Mouse (Mus musculus): ENCODE data around the gene Med22. TPM values are rescaled to one million over a fixed set of nuclear protein-coding genes. Genes with fewer than 3 reads are reported as not detected.
A peak's percentile ranks its signal among the peaks of the same experiment; 100 is the strongest.

Med22 gene
- polyA plus RNA-seq, 1 experiment from 2014 or later, result 129 TPM

DNA sequence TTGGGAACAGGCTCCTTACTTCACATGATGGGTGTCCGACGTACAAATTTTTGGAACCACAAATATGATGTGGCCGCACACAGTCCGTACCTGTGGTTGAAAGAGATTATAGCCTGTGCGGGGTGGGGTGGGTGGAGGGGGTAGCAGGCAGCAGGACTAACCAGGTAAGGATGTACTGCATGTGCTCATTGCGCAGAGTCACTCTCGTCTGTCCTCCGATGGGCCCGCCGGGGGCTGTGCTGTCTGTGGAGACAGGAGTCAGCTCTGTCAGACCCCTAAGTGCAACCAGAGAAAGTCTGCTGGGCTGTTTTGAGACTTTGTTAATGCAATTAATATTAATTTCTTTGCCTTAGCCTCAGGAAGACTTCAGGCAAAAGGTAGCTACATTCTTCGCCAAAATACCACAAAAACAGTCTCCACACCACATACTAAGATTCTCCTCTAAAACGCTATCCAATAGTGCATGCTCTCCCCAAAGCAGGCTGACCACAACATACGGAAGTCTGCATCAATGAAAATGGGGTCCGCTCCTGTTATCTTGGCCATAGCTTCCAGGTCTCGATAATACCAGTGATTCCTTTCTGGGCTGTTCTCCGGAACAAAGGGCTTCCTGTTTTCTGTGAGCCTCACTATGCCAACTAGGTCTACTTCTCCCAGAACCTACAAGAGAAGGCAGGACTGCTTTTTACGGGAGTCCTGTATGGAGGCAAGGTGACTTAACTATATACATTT is 3.1 kb upstream of the Med22 start:
- Histone ChIP-seq H3K9ac (no peak overlapping the region), H3K4me1 (replicated peaks) (peaks cover 64% of the 10 kb centered on the region), H3K9me3 (no peaks in the 10 kb centered on the region), H3K27ac (replicated peaks) (no peak overlapping the region), H3K27me3 (no peaks in the 10 kb centered on the region), H3K36me3 (peaks cover 43% of the 10 kb centered on the region), H3K4me3 (no peak overlapping the region), H3K4me2 (no peak overlapping the region)
- 83% methylated on average over 17 of the region's 17 CpGs for whole genome bisulfite sequencing
- no peak for ATAC-seq (ENCODE audit: low read depth)

DNA sequence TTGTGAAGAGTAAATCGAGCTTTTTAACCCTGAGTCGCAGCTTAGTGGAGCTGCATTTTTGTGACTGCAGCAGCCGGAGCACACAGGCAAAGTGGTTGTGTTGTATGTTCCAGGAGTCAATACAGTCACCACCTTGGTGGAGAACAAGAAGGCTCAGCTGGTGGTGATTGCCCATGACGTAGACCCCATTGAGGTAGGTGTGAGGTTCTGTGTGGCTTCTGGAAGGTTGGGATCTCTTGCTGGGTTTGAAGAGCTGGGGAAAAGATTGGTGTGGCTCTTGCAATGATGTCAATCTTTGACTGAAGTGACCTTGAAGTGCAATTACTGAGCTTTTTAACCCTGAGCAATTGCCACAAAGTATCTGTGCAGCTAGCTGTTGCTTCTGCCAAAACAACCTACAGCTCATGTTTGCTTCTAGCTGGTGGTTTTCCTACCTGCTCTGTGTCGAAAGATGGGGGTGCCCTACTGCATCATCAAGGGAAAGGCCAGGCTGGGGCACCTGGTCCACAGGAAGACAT is 1.8 kb upstream of the Med22 start:
- Histone ChIP-seq H3K27ac (replicated peaks) (0 out of 2 replicates have a peak overlapping the region, but pooled peaks have one; percentile 93), H3K9ac (peak overlapping the region; percentile 99), H3K4me2 (peak overlapping the region; percentile 100), H3K9me3 (no peaks in the 10 kb centered on the region), H3K27me3 (no peaks in the 10 kb centered on the region), H3K36me3 (peaks cover 48% of the 10 kb centered on the region), H3K4me1 (replicated peaks) (peaks cover 64% of the 10 kb centered on the region), H3K4me3 (peak overlapping the region; percentile 96)
- WGBS, result 74% methylated on average over 5 of the region's 5 CpGs
- ATAC-seq (ENCODE audit: low read depth), result no peak

DNA sequence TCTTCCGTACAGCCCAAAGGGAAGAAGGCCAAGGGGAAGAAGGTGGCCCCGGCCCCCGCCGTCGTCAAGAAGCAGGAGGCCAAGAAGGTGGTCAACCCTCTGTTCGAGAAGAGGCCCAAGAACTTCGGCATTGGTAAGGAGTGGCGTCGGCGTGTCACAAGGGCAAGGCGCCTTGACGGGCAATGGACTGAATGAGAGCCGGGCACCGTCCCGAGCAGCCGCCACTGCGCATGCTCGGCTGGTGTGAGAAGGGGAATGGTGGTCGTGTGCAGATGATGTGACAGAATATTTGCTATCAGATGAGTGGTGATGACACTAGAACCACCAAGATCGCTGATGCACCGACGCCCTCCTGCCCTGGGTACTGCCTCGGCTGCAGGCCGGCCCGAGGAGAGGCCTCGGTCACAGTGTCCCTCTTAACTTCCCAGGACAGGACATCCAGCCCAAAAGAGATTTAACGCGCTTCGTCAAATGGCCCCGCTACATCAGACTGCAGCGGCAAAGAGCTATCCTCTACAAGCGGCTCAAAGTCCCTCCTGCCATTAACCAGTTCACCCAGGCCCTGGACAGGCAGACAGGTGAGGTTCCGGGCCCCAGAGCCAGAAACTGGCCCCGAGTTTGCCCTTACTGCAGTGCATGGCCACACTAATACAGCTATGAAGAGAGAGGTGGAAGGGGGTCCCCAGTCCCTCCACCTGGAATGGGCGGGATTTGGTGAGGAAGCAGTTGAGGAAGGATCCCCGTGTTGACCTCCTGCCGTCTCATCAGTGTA is 703 bp upstream of the Med22 start:
- WGBS, result under 1% methylated on average over 37 of the region's 37 CpGs
- peak; percentile 57 for ATAC-seq (ENCODE audit: low read depth)
- peak overlapping the region; percentile 99 for H3K9ac ChIP-seq
- H3K4me2 ChIP-seq, result peak overlapping the region; percentile 100
- H3K27ac ChIP-seq (replicated peaks), result peak overlapping the region; percentile 93
- peaks cover 59% of the 10 kb centered on the region for H3K36me3 ChIP-seq
- peaks cover 61% of the 10 kb centered on the region for H3K4me1 ChIP-seq (replicated peaks)
- H3K9me3 ChIP-seq, result no peaks in the 10 kb centered on the region
- no peaks in the 10 kb centered on the region for H3K27me3 ChIP-seq
- peak overlapping the region; percentile 96 for H3K4me3 ChIP-seq

DNA sequence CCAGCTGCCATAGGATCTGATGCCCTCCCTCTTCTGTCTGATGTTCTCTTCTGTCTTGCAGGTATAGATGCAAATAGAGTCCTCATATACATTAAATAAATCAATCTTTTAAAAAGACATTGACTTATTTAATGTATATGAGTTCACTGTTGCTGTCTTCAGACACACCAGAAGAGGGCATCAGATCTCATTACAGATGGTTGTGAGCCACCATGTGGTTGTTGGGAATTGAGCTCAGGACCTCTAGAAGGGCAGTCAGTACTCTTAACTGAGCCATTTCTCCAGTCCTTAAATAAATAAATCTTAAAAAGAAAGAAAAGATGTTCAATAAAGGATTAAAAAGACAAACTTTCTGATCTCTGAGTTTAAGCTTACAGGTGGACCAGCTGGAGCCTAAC is 1.1 kb downstream of the Med22 start:
- Histone ChIP-seq H3K4me3 (peak overlapping the region; percentile 96), H3K9ac (peak overlapping the region; percentile 90), H3K27ac (replicated peaks) (peak overlapping the region; percentile 83; the same call in 1 of the 2 replicates), H3K4me1 (replicated peaks) (peaks cover 46% of the 10 kb centered on the region), H3K9me3 (no peaks in the 10 kb centered on the region), H3K27me3 (no peaks in the 10 kb centered on the region), H3K4me2 (peak overlapping the region; percentile 89), H3K36me3 (peaks cover 72% of the 10 kb centered on the region)
- no peak for ATAC-seq (ENCODE audit: low read depth)

GRCm38 (mm10) chr2:26908710-26909386 is 1.6 kb downstream of the Med22 start:
- no peaks in the 10 kb centered on the region for H3K27me3 ChIP-seq
- peaks cover 70% of the 10 kb centered on the region for H3K36me3 ChIP-seq

GRCm38 (mm10) chr2:26907109-26907508 is 3.4 kb downstream of the Med22 start:
- Histone ChIP-seq H3K9me3 (no peaks in the 10 kb centered on the region), H3K4me2 (no peak overlapping the region), H3K27me3 (no peaks in the 10 kb centered on the region), H3K36me3 (peaks cover 53% of the 10 kb centered on the region), H3K9ac (0 out of 2 replicates have a peak overlapping the region, but pooled peaks have one; percentile 90), H3K4me1 (replicated peaks) (peaks cover 50% of the 10 kb centered on the region), H3K27ac (replicated peaks) (no peak overlapping the region), H3K4me3 (no peak overlapping the region)
- no peak for ATAC-seq (ENCODE audit: low read depth)
- 62% methylated on average over 4 of the region's 4 CpGs for WGBS

More at GRCm38 (mm10) chr2:26908710-26909386, 1.6 kb downstream of the Med22 start:
- WGBS, result 87% methylated on average over 18 of the region's 18 CpGs
- peaks cover 49% of the 10 kb centered on the region for H3K4me1 ChIP-seq (replicated peaks)
- no peaks in the 10 kb centered on the region for H3K9me3 ChIP-seq
- peak overlapping the region; percentile 90 for H3K9ac ChIP-seq
- no peak for ATAC-seq (ENCODE audit: low read depth)
- no peak overlapping the region for H3K27ac ChIP-seq (replicated peaks)
- peak overlapping the region; percentile 89 for H3K4me2 ChIP-seq
- H3K4me3 ChIP-seq, result peak overlapping the region; percentile 96

- no peak for ATAC-seq (ENCODE audit: low read depth)
- no peak overlapping the region for H3K9ac ChIP-seq
- H3K36me3 ChIP-seq, result peaks cover 46% of the 10 kb centered on the region
- H3K27me3 ChIP-seq, result no peaks in the 10 kb centered on the region
- H3K4me1 ChIP-seq (replicated peaks), result peaks cover 50% of the 10 kb centered on the region
- 88% methylated on average over 3 of the region's 3 CpGs for WGBS
- no peak overlapping the region for H3K4me2 ChIP-seq
- H3K9me3 ChIP-seq, result no peaks in the 10 kb centered on the region
- no peak overlapping the region for H3K4me3 ChIP-seq
- no peak overlapping the region for H3K27ac ChIP-seq (replicated peaks)
Measured at GRCm38 (mm10) chr2:26906431-26906830, 4.0 kb downstream of the Med22 start.

- 93% methylated on average over 2 of the region's 2 CpGs for WGBS
- Histone ChIP-seq H3K36me3 (peaks cover 45% of the 10 kb centered on the region), H3K4me3 (no peak overlapping the region), H3K27ac (replicated peaks) (no peak overlapping the region), H3K27me3 (no peaks in the 10 kb centered on the region), H3K9me3 (no peaks in the 10 kb centered on the region), H3K4me1 (replicated peaks) (peaks cover 55% of the 10 kb centered on the region), H3K4me2 (no peak overlapping the region), H3K9ac (no peak overlapping the region)
- ATAC-seq (ENCODE audit: low read depth), result no peak
Measured at GRCm38 (mm10) chr2:26905936-26906335, 4.5 kb downstream of the Med22 start.

- Histone ChIP-seq H3K9me3 (no peaks in the 10 kb centered on the region), H3K9ac (peak overlapping the region; percentile 74), H3K36me3 (peaks cover 59% of the 10 kb centered on the region), H3K27ac (replicated peaks) (peak overlapping the region; percentile 90), H3K4me1 (replicated peaks) (peaks cover 43% of the 10 kb centered on the region), H3K4me3 (peak overlapping the region; percentile 90), H3K4me2 (peak overlapping the region; percentile 86), H3K27me3 (no peaks in the 10 kb centered on the region)
- WGBS, result 10% methylated on average over 7 of the region's 7 CpGs
- ATAC-seq (ENCODE audit: low read depth), result no peak
Measured at GRCm38 (mm10) chr2:26903311-26903710, 7.2 kb downstream of the Med22 start.

GRCm38 (mm10) chr2:26902467-26903220 is 7.8 kb downstream of the Med22 start, which contains the start of gene Surf6:
Gene Surf6 (minus strand): TSS chr2:26902879.
- ATAC-seq (ENCODE audit: low read depth), result peak; percentile 96
- H3K9me3 ChIP-seq, result no peaks in the 10 kb centered on the region
- peak within 1 kb of the TSS; percentile 86 for H3K4me2 ChIP-seq
- WGBS, result under 1% methylated on average over 41 of the region's 41 CpGs
- H3K36me3 ChIP-seq, result peaks cover 59% of the 10 kb centered on the region
- H3K27ac ChIP-seq (replicated peaks), result peak within 1 kb of the TSS; percentile 90
- H3K27me3 ChIP-seq, result no peaks in the 10 kb centered on the region
- H3K4me1 ChIP-seq (replicated peaks), result peaks cover 36% of the 10 kb centered on the region
- peak within 1 kb of the TSS; percentile 74 for H3K9ac ChIP-seq
- peak within 1 kb of the TSS; percentile 90 for H3K4me3 ChIP-seq

DNA sequence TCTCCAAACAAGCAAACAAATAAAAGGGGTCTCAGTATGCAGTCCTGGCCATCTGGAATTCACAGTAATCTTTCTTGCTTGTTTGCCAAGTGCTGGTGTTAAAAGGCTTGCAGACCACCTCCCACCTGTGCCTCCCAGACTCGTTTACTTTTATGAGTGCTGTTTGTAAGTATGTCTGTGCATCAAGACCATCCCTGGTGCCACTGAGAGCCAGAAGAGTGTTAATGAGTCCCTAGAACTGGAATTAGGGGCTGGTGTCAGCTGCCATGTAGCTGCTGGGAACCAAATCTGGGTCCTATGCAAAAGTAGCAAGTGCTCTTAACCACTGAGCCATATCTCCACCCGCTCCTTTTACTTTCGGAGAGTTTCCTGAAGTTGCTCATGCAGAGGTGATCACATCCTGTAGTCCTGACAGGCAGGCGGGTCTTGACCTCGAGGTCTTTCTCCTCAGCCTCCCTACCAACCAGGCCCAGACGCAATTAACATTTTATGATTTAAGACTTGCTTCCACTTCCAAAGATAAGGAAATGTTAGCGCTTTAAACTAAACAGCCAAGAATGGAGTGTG is 8.6 kb downstream of the Med22 start:
- 13% methylated on average over 7 of the region's 7 CpGs for WGBS
- Histone ChIP-seq H3K4me3 (peak overlapping the region; percentile 90), H3K4me2 (peak overlapping the region; percentile 86), H3K9me3 (no peaks in the 10 kb centered on the region), H3K27ac (replicated peaks) (no peak overlapping the region), H3K27me3 (no peaks in the 10 kb centered on the region), H3K36me3 (peaks cover 59% of the 10 kb centered on the region), H3K4me1 (replicated peaks) (peaks cover 29% of the 10 kb centered on the region), H3K9ac (peak overlapping the region; percentile 74)
- ATAC-seq (ENCODE audit: low read depth), result no peak

Data from neural tube, embryonic 13.5 days (tissue).